Mouse (Mus musculus): ENCODE measurements at regions not wholly inside any gene's neighbourhood (a gene's known extent, or its start where the extent isn't known, plus 50 kb on each side); places are given as distances from the start of the nearest gene placed in this dataset.
A peak's percentile ranks its signal among the peaks of the same experiment; 100 is the strongest.

- Histone ChIP-seq H3K4me1 (ENCODE audit: control insufficient read depth, insufficient read depth, low read length) (peaks cover 5% of the 10 kb centered on the region), H3K9ac (ENCODE audit: low read depth, low read length) (no peak overlapping the region), H3K27me3 (ENCODE audit: control insufficient read depth, insufficient read depth, low read length) (no peaks in the 10 kb centered on the region), H3K36me3 (ENCODE audit: control insufficient read depth, insufficient read depth, low read length) (no peaks in the 10 kb centered on the region), H3K79me2 (replicated peaks; ENCODE audit: control insufficient read depth, insufficient read depth, low read length) (no peaks in the 10 kb centered on the region), H3K27ac (no peak overlapping the region), H3K4me3 (no peak overlapping the region)
- intact Hi-C loops (cut with DNase I): no loop called here
- 73% methylated on average over 4 of the region's 4 CpGs for WGBS
- TF ChIP-seq EP300 (IDR thresholded peaks at IDR 0.05; ENCODE audit: insufficient read depth, low read depth, low read length) (no peak), POLR2A (IDR thresholded peaks at IDR 0.05; ENCODE audit: insufficient read depth, low read depth, low read length) (no peak), CTCF (IDR thresholded peaks at IDR 0.05) (no peak)
- no peak for DNase-seq
These were observed 173.7 kb downstream of the Rybp start for GRCm38 (mm10) chr6:100113393-100114137.

DNA sequence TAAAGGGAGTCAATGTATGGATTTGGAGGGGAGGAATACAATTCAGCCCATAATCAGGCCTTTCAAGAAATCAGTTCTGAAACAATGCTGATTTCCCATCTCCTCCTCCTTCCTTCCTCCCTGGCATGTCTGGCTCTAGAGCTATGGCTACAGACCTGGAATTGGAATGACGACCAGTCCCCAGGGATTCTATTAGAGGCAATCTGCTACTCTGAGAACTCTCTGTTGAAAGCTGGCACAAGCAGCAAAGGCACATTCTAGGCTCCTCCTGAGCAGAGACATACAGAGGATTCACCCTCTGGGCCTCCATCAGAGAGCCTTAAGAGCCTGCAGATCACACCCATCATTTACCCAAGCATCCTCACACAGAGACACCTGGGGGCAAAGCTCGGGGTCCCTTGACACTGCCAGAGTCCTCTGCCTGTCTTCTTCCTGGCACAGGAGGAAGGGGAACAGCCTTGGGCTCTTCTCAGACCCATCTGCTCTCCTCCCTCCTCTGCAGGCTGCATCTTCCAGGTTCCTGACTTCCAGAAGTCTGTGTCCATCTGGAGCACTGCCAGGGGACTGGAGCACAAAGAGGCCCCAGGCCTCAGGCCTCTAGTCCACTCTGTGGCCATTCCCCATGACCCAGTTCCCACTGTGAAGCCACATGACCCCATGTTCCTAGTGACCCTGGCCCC, 176.2 kb downstream of the Rybp start:
- Histone ChIP-seq H3K79me2 (replicated peaks; ENCODE audit: control insufficient read depth, insufficient read depth, low read length) (no peaks in the 10 kb centered on the region), H3K4me1 (ENCODE audit: control insufficient read depth, insufficient read depth, low read length) (peaks cover 5% of the 10 kb centered on the region), H3K9ac (ENCODE audit: low read depth, low read length) (no peak overlapping the region), H3K27ac (no peak overlapping the region), H3K4me3 (no peak overlapping the region), H3K27me3 (ENCODE audit: control insufficient read depth, insufficient read depth, low read length) (no peaks in the 10 kb centered on the region), H3K36me3 (ENCODE audit: control insufficient read depth, insufficient read depth, low read length) (no peaks in the 10 kb centered on the region)
- intact Hi-C loops (cut with DNase I): no loop called here
- 61% methylated on average over 2 of the region's 2 CpGs for WGBS
- peak in 1 of 2 experiments; percentile 48 for DNase-seq
- TF ChIP-seq CTCF (IDR thresholded peaks at IDR 0.05) (no peak), POLR2A (IDR thresholded peaks at IDR 0.05; ENCODE audit: insufficient read depth, low read depth, low read length) (no peak), EP300 (IDR thresholded peaks at IDR 0.05; ENCODE audit: insufficient read depth, low read depth, low read length) (no peak)

DNA sequence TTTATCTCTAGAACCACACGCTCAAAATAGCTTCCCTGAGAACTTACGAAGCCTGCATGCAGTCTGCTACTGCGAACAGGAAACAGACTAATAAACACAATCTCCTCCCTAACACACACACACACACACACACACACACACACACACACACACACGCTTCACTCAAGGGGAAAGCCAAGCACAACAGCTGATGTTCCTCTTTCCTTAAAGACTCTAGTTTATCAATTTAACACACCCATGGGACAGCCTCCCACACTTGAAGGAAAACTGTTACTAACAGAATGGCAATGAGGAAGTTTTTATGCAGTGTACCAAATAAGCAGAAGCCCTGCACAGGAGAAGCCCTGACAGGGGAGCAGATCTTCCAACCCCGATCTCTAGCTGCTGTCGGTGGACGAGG, 177.3 kb downstream of the Rybp start:
- peak; percentile 42 to 59 for DNase-seq

DNA sequence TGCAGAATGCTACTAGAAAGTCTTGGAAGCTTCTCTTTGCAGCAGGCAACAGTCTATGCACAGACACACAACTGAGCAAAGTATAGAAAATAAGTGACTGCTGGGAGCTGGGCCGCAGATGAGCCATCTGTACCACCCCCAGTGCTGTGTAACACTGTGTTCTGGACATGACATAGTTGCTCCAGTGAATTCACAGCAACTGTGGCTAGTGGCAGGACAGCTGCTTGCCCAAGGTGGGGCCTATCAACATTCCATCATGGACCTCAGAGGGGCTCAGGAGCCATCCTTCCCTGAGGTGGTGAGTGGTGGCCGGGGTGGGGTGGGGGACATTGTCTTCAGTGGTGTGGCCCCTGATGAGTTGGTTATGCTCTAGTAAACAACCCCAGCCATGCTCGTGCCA, 177.9 kb downstream of the Rybp start:
- Histone ChIP-seq H3K4me3 (no peak overlapping the region), H3K9ac (ENCODE audit: low read depth, low read length) (no peak overlapping the region), H3K79me2 (replicated peaks; ENCODE audit: control insufficient read depth, insufficient read depth, low read length) (no peaks in the 10 kb centered on the region), H3K4me1 (ENCODE audit: control insufficient read depth, insufficient read depth, low read length) (peaks cover 5% of the 10 kb centered on the region), H3K27ac (no peak overlapping the region), H3K36me3 (ENCODE audit: control insufficient read depth, insufficient read depth, low read length) (no peaks in the 10 kb centered on the region), H3K27me3 (ENCODE audit: control insufficient read depth, insufficient read depth, low read length) (no peaks in the 10 kb centered on the region)
- WGBS: 70% methylated on average over 3 of the region's 3 CpGs
- TF ChIP-seq CTCF (IDR thresholded peaks at IDR 0.05) (no peak), EP300 (IDR thresholded peaks at IDR 0.05; ENCODE audit: insufficient read depth, low read depth, low read length) (no peak)
- intact Hi-C loops (cut with DNase I): no loop called here
- DNase-seq: no peak

More for the DNA sequence above, 177.3 kb downstream of the Rybp start:
- H3K27me3 ChIP-seq (ENCODE audit: control insufficient read depth, insufficient read depth, low read length): no peaks in the 10 kb centered on the region
- no peak overlapping the region for H3K4me3 ChIP-seq
- WGBS: 7% methylated on average over 7 of the region's 7 CpGs
- H3K79me2 ChIP-seq (replicated peaks; ENCODE audit: control insufficient read depth, insufficient read depth, low read length): no peaks in the 10 kb centered on the region
- peaks cover 5% of the 10 kb centered on the region for H3K4me1 ChIP-seq (ENCODE audit: control insufficient read depth, insufficient read depth, low read length)
- no peak for TF ChIP-seq EP300 (IDR thresholded peaks at IDR 0.05; ENCODE audit: insufficient read depth, low read depth, low read length)
- no peak for TF ChIP-seq POLR2A (IDR thresholded peaks at IDR 0.05; ENCODE audit: insufficient read depth, low read depth, low read length)
- no peak for TF ChIP-seq CTCF (IDR thresholded peaks at IDR 0.05)
- H3K9ac ChIP-seq (ENCODE audit: low read depth, low read length): no peak overlapping the region
- no peaks in the 10 kb centered on the region for H3K36me3 ChIP-seq (ENCODE audit: control insufficient read depth, insufficient read depth, low read length)
- no peak overlapping the region for H3K27ac ChIP-seq
- intact Hi-C loops (cut with DNase I): no loop called here

DNA sequence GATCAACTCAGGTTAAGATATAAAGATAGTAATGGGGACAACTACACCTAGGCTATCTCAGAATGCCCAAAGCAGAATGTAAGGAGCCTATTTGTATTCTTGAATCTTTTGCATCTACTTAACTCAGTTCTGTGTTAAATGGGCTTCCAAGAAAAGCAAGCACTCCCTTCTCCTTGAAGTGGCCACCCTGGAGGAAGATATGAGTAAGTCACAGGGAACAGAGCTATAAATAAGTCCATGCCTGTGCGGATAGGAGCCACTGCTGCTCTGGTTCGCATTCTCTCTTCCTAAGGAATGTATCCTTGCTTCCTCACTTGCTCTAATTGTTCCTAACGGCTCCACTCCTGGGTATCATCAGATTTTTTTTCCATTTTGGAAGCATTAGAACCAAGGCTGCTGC, 179.8 kb downstream of the Rybp start:
- TF ChIP-seq CTCF (IDR thresholded peaks at IDR 0.05): peak; percentile 52
- TF ChIP-seq EP300 (IDR thresholded peaks at IDR 0.05; ENCODE audit: insufficient read depth, low read depth, low read length): no peak
- TF ChIP-seq POLR2A (IDR thresholded peaks at IDR 0.05; ENCODE audit: insufficient read depth, low read depth, low read length): no peak

GRCm38 (mm10) chr6:100107066-100107465, 180.2 kb downstream of the Rybp start:
- TF ChIP-seq POLR2A (IDR thresholded peaks at IDR 0.05; ENCODE audit: insufficient read depth, low read depth, low read length): no peak
- no peak for TF ChIP-seq EP300 (IDR thresholded peaks at IDR 0.05; ENCODE audit: insufficient read depth, low read depth, low read length)
- no peak for TF ChIP-seq CTCF (IDR thresholded peaks at IDR 0.05)
- Histone ChIP-seq H3K27ac (no peak overlapping the region), H3K79me2 (replicated peaks; ENCODE audit: control insufficient read depth, insufficient read depth, low read length) (no peaks in the 10 kb centered on the region), H3K36me3 (ENCODE audit: control insufficient read depth, insufficient read depth, low read length) (no peaks in the 10 kb centered on the region), H3K27me3 (ENCODE audit: control insufficient read depth, insufficient read depth, low read length) (no peaks in the 10 kb centered on the region), H3K9ac (ENCODE audit: low read depth, low read length) (no peak overlapping the region), H3K4me1 (ENCODE audit: control insufficient read depth, insufficient read depth, low read length) (peaks cover 5% of the 10 kb centered on the region), H3K4me3 (no peak overlapping the region)
- intact Hi-C loops (cut with DNase I): no loop called here
- DNase-seq: no peak
- WGBS: 77% methylated on average over 5 of the region's 5 CpGs

More for the DNA sequence above, 179.8 kb downstream of the Rybp start:
- H3K9ac ChIP-seq (ENCODE audit: low read depth, low read length): no peak overlapping the region
- intact Hi-C loops (cut with DNase I): no loop called here
- no peak overlapping the region for H3K27ac ChIP-seq
- no peaks in the 10 kb centered on the region for H3K36me3 ChIP-seq (ENCODE audit: control insufficient read depth, insufficient read depth, low read length)
- DNase-seq: no peak
- H3K4me3 ChIP-seq: no peak overlapping the region
- no peaks in the 10 kb centered on the region for H3K27me3 ChIP-seq (ENCODE audit: control insufficient read depth, insufficient read depth, low read length)
- no peaks in the 10 kb centered on the region for H3K79me2 ChIP-seq (replicated peaks; ENCODE audit: control insufficient read depth, insufficient read depth, low read length)
- 24% methylated on average over 3 of the region's 3 CpGs for WGBS
- peaks cover 5% of the 10 kb centered on the region for H3K4me1 ChIP-seq (ENCODE audit: control insufficient read depth, insufficient read depth, low read length)
